Mouse (Mus musculus) MEL (cell line): ENCODE data around the gene Smg8. TPM values are rescaled to one million over a fixed set of nuclear protein-coding genes. Genes with fewer than 3 reads are reported as not detected.

Experiments used
- DNase-seq: peaks from one replicate; pipeline ENCODE4 v3.0.0; 2011; ENCODE audit warnings: low read depth, low spot score
- H3K27ac ChIP-seq: 2 replicates; pipeline ENCODE4 v1.5.1; 2012; ENCODE audit warnings: low read depth, mild to moderate bottlenecking, control low read depth, low read length, moderate library complexity; ENCODE audit not compliant: control insufficient read depth
- H3K27me3 ChIP-seq, 2 experiments: fragments of 150-350 bp in 1 of 2; sonication (generic) in 1 of 2; 2 replicates each; pipeline ENCODE4 v1.6.1; 2012; ENCODE audit warnings: low read length in 2 of 2, mild to moderate bottlenecking in 2 of 2, improper control_type of control experiment in 1 of 2, moderate library complexity in 1 of 2; ENCODE audit not compliant: insufficient read depth in 2 of 2, control insufficient read depth in 1 of 2
- H3K36me3 ChIP-seq, 2 experiments: 2 replicates each; pipeline ENCODE4 v1.6.1; 2012 to 2014; ENCODE audit warnings: low read length in 2 of 2, improper control_type of control experiment in 1 of 2, inconsistent platforms in 1 of 2, mild to moderate bottlenecking in 1 of 2; ENCODE audit not compliant: insufficient read depth in 2 of 2, control insufficient read depth in 1 of 2
- H3K4me1 ChIP-seq, 2 experiments: fragments of 150-350 bp in 1 of 2; sonication (generic) in 1 of 2; 2 replicates each; pipeline ENCODE4 v1.6.1; 2012; ENCODE audit warnings: low read length in 2 of 2, improper control_type of control experiment in 1 of 2, mild to moderate bottlenecking in 1 of 2; ENCODE audit not compliant: insufficient read depth in 2 of 2, control insufficient read depth in 1 of 2
- H3K4me3 ChIP-seq, 2 experiments: fragments of 150-350 bp in 1 of 2; sonication (generic) in 1 of 2; 2 replicates each; pipeline ENCODE4 v1.5.1; 2012; ENCODE audit warnings: low read depth in 2 of 2, low read length in 2 of 2, mild to moderate bottlenecking in 2 of 2, moderate library complexity in 2 of 2, control low read depth in 1 of 2, improper control_type of control experiment in 1 of 2; ENCODE audit not compliant: control insufficient read depth in 1 of 2, insufficient read depth in 1 of 2
- H3K79me2 ChIP-seq: 2 replicates; pipeline ENCODE4 v1.6.1; 2012; ENCODE audit warnings: mild to moderate bottlenecking, low read length, moderate library complexity; ENCODE audit not compliant: control insufficient read depth, poor library complexity, insufficient read depth
- H3K9ac ChIP-seq: 2 replicates; pipeline ENCODE4 v1.6.1; 2012; ENCODE audit warnings: low read depth, mild to moderate bottlenecking, control low read depth, low read length, moderate library complexity; ENCODE audit not compliant: control insufficient read depth, poor library complexity, severe bottlenecking
- H3K9me3 ChIP-seq: fragments of 150-350 bp; sonication (generic); replicated peaks from 2 replicates; pipeline ENCODE4 v1.6.1; 2012; ENCODE audit warnings: mild to moderate bottlenecking, low read length, improper control_type of control experiment, moderate library complexity; ENCODE audit not compliant: insufficient read depth
- CHD2 ChIP-seq: IDR thresholded peaks from 2 replicates; pipeline ENCODE4 v1.6.1; 2011; ENCODE audit warnings: low read length, improper control_type of control experiment
- CTCF ChIP-seq, 3 experiments: IDR thresholded peaks in 2 of 3; conservative IDR thresholded peaks in 1 of 3; 2 replicates each; pipeline ENCODE4 v1.5.1; 2011 to 2012; ENCODE audit warnings: low read length in 3 of 3, low read depth in 2 of 3, mild to moderate bottlenecking in 2 of 3, improper control_type of control experiment in 1 of 3, inconsistent platforms in 1 of 3, mixed read lengths in 1 of 3, moderate library complexity in 1 of 3; ENCODE audit not compliant: control insufficient read depth in 1 of 3, insufficient read depth in 1 of 3, poor library complexity in 1 of 3, severe bottlenecking in 1 of 3
- EP300 ChIP-seq, 2 experiments: IDR thresholded peaks; 2 replicates each; pipeline ENCODE4 v1.6.1; 2011; ENCODE audit warnings: improper control_type of control experiment in 2 of 2, low read length in 2 of 2, low read depth in 1 of 2, mild to moderate bottlenecking in 1 of 2
- ETS1 ChIP-seq: IDR thresholded peaks from 2 replicates; pipeline ENCODE4 v1.6.1; 2012; ENCODE audit warnings: low read depth, mild to moderate bottlenecking, inconsistent platforms, low read length, improper control_type of control experiment, moderate library complexity
- GATA1 ChIP-seq: IDR thresholded peaks from 2 replicates; pipeline ENCODE4 v1.6.1; 2011; ENCODE audit warnings: low read depth, low read length, improper control_type of control experiment
- HCFC1 ChIP-seq: IDR thresholded peaks from 2 replicates; pipeline ENCODE4 v1.6.1; 2012; ENCODE audit warnings: low read depth, mild to moderate bottlenecking, inconsistent platforms, low read length, improper control_type of control experiment, moderate library complexity
- MAFK ChIP-seq: IDR thresholded peaks from 2 replicates; pipeline ENCODE4 v1.6.1; 2011; ENCODE audit warnings: low read depth, mild to moderate bottlenecking, low read length, improper control_type of control experiment, borderline replicate concordance
- MAZ ChIP-seq: IDR thresholded peaks from 2 replicates; pipeline ENCODE4 v1.6.1; 2012; ENCODE audit warnings: low read depth, mild to moderate bottlenecking, inconsistent platforms, low read length, improper control_type of control experiment
- MYB ChIP-seq: IDR thresholded peaks from 2 replicates; pipeline ENCODE4 v1.6.1; 2011; ENCODE audit warnings: mild to moderate bottlenecking, low read depth, low read length, improper control_type of control experiment
- NELFE ChIP-seq: IDR thresholded peaks from 2 replicates; pipeline ENCODE4 v1.6.1; 2011; ENCODE audit warnings: low read depth, low read length, improper control_type of control experiment
- POLR2AphosphoS2 ChIP-seq: IDR thresholded peaks from 2 replicates; pipeline ENCODE4 v1.6.1; 2011; ENCODE audit warnings: low read length, improper control_type of control experiment
- RCOR1 ChIP-seq: IDR thresholded peaks from 2 replicates; pipeline ENCODE4 v1.6.1; 2012; ENCODE audit warnings: low read depth, mild to moderate bottlenecking, inconsistent platforms, low read length, improper control_type of control experiment
- SIN3A ChIP-seq: IDR thresholded peaks from 2 replicates; pipeline ENCODE4 v1.6.1; 2012; ENCODE audit warnings: low read length, improper control_type of control experiment, inconsistent platforms
- SMC3 ChIP-seq: IDR thresholded peaks from 2 replicates; pipeline ENCODE4 v1.6.1; 2011; ENCODE audit warnings: low read depth, low read length, improper control_type of control experiment
- TAL1 ChIP-seq: IDR thresholded peaks from 2 replicates; pipeline ENCODE4 v1.6.1; 2012; ENCODE audit warnings: mild to moderate bottlenecking, inconsistent platforms, low read length, moderate library complexity, mixed read lengths
- TBP ChIP-seq: IDR thresholded peaks from 2 replicates; pipeline ENCODE4 v1.8.0; 2011; ENCODE audit warnings: low read depth, low read length, improper control_type of control experiment
- TCF12 ChIP-seq: IDR thresholded peaks from 2 replicates; pipeline ENCODE4 v1.6.1; 2014; ENCODE audit warnings: low read depth, mild to moderate bottlenecking, inconsistent platforms, low read length, improper control_type of control experiment, moderate library complexity
- polyA plus RNA-seq, 2 experiments: library from polyadenylated mRNA; stranded (reverse) in 1 of 2; unstranded in 1 of 2; fragments of >175 nt in 1 of 2; fragments of >200 nt in 1 of 2; gene quantifications; 2 replicates each; pipeline versions ENCODE4 v1.2.1 to v1.2.4; 2012; ENCODE audit warnings: low replicate concordance in 2 of 2, low read depth in 1 of 2; ENCODE audit not compliant: insufficient read length in 2 of 2, insufficient read depth in 1 of 2, missing spikeins in 1 of 2
- total RNA-seq: library from RNA; depleted of rRNA; stranded (reverse); fragments of 300-350 nt; gene quantifications from 2 replicates; pipeline ENCODE4 v1.2.3, GENCODE M21; 2012; rRNA removed

The Smg8 gene
- total and polyA plus RNA-seq, 3 experiments: 28.1 to 120 (median 33.9) TPM

DNA sequence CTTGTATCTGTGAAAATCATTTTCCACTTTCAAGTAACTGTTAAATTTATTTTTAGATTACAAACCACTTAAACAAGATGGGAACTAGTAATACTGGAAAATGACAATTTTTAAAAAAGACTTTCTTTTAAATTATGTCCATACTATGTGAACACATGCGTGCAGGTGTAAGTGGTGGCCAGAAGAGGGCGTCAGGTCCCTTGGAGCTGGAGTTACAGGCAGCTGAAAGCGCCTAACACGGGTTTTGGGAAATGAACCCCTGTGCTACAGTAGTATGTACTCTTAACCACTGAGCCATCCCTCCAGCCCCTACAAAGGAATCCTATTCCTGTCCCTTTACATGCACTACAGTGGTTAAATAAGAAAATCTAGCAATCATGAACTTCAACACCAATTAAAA is 50.4 kb downstream of the Smg8 start (continued):
- TF ChIP-seq TCF12 (no peak), TBP (no peak), NELFE (no peak), SMC3 (peak; percentile 53), HCFC1 (no peak), MAFK (no peak), MAZ (no peak), RCOR1 (no peak)

DNA sequence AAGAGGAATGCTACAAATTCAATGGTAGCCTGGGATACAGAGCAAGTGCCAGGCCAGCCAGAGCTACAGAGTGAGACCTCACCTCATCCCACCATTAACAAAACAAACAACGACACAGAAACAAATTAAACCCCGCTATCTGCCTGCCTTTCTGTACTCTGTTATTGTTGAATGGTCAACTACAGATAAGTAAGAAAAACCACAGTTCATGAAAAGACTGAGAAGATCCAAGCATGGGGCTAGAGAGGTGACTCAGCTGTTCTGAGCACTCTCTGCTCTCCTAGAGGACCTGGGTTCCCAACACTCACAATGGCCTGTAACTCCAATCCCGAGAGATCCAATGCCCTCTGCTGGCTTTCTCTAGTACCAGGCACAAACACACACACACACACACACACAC is 58.4 kb downstream of the Smg8 start:
- Histone ChIP-seq H3K27ac (no peak overlapping the region), H3K4me3 (no peak overlapping the region), H3K27me3 (no peaks in the 10 kb centered on the region), H3K4me1 (peaks cover 4 to 13% of the 10 kb centered on the region in 2 experiments), H3K9me3 (no peaks in the 10 kb centered on the region), H3K9ac (no peak overlapping the region), H3K36me3 (peaks cover 0 to 6% of the 10 kb centered on the region in 2 experiments; a peak in 1 of 4 replicates), H3K79me2 (no peaks in the 10 kb centered on the region)
- TF ChIP-seq MYB: 0 out of 2 replicates have a peak, but pooled peaks have one; percentile 15
- no peak for TF ChIP-seq CTCF (IDR thresholded peaks at IDR 0.05 in 2 of 3, conservative IDR thresholded peaks at IDR 0.05 in 1 of 3; ENCODE audit: control insufficient read depth in 1 of 3, insufficient read depth in 1 of 3, low read depth in 2 of 3, low read length in 3 of 3, poor library complexity in 1 of 3, severe bottlenecking in 1 of 3)
- no peak for TF ChIP-seq CHD2
- TF ChIP-seq GATA1: peak; percentile 58
- peak; percentile 43 to 60; a peak in 3 of 4 replicates for TF ChIP-seq EP300 (IDR thresholded peaks at IDR 0.05; ENCODE audit: low read depth in 1 of 2, low read length in 2 of 2)
- TF ChIP-seq SIN3A: 0 out of 2 replicates have a peak, but pooled peaks have one; percentile 23
- TF ChIP-seq ETS1: peak; percentile 52; the same call in 1 of the 2 replicates
- TF ChIP-seq TAL1: peak; percentile 44
- TF ChIP-seq TCF12: 0 out of 2 replicates have a peak, but pooled peaks have one; percentile 36
- TF ChIP-seq RCOR1: peak; percentile 42; the same call in 1 of the 2 replicates
- TF ChIP-seq POLR2AphosphoS2: no peak
- peak; percentile 58 for DNase-seq

Other genes starting within 250 kb of the Smg8 start
- gene Ypel2, start 93.1 kb downstream of the Smg8 start, total RNA-seq: 0.23 and 0.33 TPM in 2 replicates
- under 1 TPM in 1 of 2 experiments, not detected in 1; 0.52 TPM for gene Ypel2, start 93.1 kb downstream of the Smg8 start, polyA plus RNA-seq
- gene Gdpd1, start 12.7 kb downstream of the Smg8 start, total RNA-seq: 10.6 and 11.2 TPM in 2 replicates
- gene Gdpd1, start 12.7 kb downstream of the Smg8 start, polyA plus RNA-seq: 1 to 10 TPM in 1 of 2 experiments, not detected in 1; 7.9 TPM
- 4.9 and 7.6 TPM in 2 replicates for gene Prr11, start 21.9 kb upstream of the Smg8 start, total RNA-seq
- 10 to 100 TPM; 19.3 to 50.6 TPM for gene Prr11, start 21.9 kb upstream of the Smg8 start, polyA plus RNA-seq
- gene Ska2, start 22.5 kb upstream of the Smg8 start, total RNA-seq: 21.3 and 24.5 TPM in 2 replicates
- gene Ska2, start 22.5 kb upstream of the Smg8 start, polyA plus RNA-seq: 10 to 100 TPM in 1 of 2 experiments, not detected in 1; 24.8 TPM
- gene Trim37, start 40.3 kb upstream of the Smg8 start, total RNA-seq: 39.3 and 48.9 TPM in 2 replicates
- gene Trim37, start 40.3 kb upstream of the Smg8 start, polyA plus RNA-seq: 10 to 100 TPM in 1 of 2 experiments, not detected in 1; 52.1 TPM